Mouse (Mus musculus) brain, embryonic 14.5 days (tissue): ENCODE measurements around the gene Dnm1.
"Not testable (repeated sequence)": the region's sequence is repeated elsewhere in the genome, so short reads cannot be mapped to it uniquely, and the experiment has no call there.

Source experiments
- CTCF ChIP-seq: fragments of 200-500 bp; IDR thresholded peaks from 2 replicates; pipeline ENCODE4 v1.5.1; 2012; ENCODE audit warnings: inconsistent platforms, mild to moderate bottlenecking, moderate library complexity, borderline replicate concordance; ENCODE audit not compliant: insufficient read depth, insufficient read length; ENCODE audit errors: extremely low read depth
- POLR2A ChIP-seq: fragments of 200-500 bp; IDR thresholded peaks from 2 replicates; pipeline ENCODE4 v1.6.1; 2012; ENCODE audit warnings: mild to moderate bottlenecking, inconsistent platforms, borderline replicate concordance; ENCODE audit not compliant: poor library complexity, insufficient read depth, insufficient read length, severe bottlenecking; ENCODE audit errors: extremely low read depth

DNA sequence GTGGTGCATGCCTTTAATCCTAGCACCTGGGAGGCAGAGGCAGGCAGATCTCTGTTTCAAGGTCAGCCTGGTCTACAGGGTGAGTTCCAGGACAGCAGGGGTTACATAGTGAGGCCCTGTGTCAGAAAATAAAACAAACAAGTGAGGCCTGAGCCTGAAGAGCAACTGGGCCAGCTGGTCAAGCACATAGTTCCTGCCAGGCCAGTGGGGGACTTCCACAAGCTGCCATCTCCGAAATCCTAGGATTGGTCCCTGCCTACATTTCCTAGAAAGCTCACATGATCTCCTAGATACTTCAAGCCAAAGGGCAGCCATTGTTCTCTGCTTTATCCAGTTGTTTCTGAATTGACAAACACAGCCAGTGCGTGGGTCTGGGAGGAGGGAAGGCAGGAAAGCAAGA is 57.3 kb downstream of the Dnm1 start:
- not testable (repeated sequence) for TF ChIP-seq CTCF, POLR2A
